Mouse (Mus musculus) activated CD4-positive, CD25-positive, alpha-beta regulatory T cell (primary cell): Measurements from ENCODE around the gene Ms4a6d. TPM values are rescaled to one million over a fixed set of nuclear protein-coding genes. Genes with fewer than 3 reads are reported as not detected.

Experiments
- polyA plus RNA-seq, 2 experiments: library from polyadenylated mRNA; unstranded; fragments of 100-300 nt; shearing (Covaris generic); gene quantifications; one replicate each; pipeline ENCODE4 v1.2.1; 2017

The Ms4a6d gene
- 10 to 100 TPM in 1 of 2 experiments, 1 to 10 TPM in 1; 9.3 to 10.1 TPM for polyA plus RNA-seq

DNA sequence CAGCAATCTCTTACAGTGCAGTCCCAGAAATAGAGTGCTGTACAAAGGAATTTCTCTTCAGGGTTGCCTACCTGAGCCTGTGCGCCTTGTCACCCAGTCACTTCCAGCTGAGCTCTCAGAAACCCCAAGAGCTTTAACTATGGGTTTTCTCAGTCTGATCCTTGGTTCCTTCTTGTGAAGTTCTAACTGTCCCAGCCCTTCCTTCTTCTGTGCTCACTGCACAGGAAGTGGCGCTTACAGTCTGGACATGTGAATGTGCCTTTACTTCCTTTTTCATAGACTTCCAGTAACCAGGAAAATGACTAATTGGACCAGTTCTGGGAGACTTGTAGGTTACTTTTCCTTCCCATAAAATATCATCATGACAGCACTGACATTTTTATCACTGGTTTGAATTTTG, at the start of gene Ms4a6d:
Ms4a6d (minus strand) TSS at position 247 of the 400 bp plus-strand sequence.

DNA sequence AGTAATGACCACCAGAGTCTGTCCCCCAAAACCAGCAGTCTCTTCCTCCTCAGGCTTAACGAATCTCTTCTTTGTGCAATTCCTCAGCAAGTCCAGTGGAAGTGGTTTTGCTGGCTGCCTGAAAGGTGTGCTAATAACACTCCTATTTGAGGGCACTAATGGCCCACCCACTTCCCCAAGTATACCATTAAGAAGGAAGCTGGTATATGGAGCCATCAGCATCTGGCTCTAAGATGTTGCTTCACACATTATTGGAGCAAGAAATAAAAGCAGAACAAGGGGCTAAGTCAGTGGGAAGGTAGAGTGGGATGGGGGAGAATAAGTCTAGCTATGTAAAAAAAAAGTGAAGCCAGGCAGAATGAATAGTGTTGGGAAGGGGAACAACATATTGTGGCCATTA, 36.1 kb upstream of the Ms4a6d start, which contains the start of gene Ms4a3:
Ms4a3 (minus strand) TSS at position 120 of the 400 bp plus-strand sequence.

GRCm38 (mm10) chr19:11623551-11623950, 18.9 kb upstream of the Ms4a6d start, which contains the start of gene Ms4a2:
TSS of gene Ms4a2 (minus strand) at chr19:11623719.

Other genes starting within 250 kb of the Ms4a6d start
- gene Ms4a4a, start 229.3 kb downstream of the Ms4a6d start, polyA plus RNA-seq: 1 to 10 TPM in 1 of 2 experiments, under 1 TPM in 1; 0.72 to 6.9 TPM
- 100 to 1,000 TPM in 1 of 2 experiments, 10 to 100 TPM in 1; 39.1 to 113 TPM for gene Ms4a4c, start 200.1 kb downstream of the Ms4a6d start, polyA plus RNA-seq
- gene Ms4a4b, start 161.3 kb downstream of the Ms4a6d start, polyA plus RNA-seq: 1,000 to 10,000 TPM; 3,085 to 3,790 TPM
- gene Ms4a6c, start 135.5 kb downstream of the Ms4a6d start, polyA plus RNA-seq: 1 to 10 TPM; 9.0 to 9.1 TPM
- gene Gm8369, start 118.9 kb downstream of the Ms4a6d start, polyA plus RNA-seq: 100 to 1,000 TPM; 283 to 529 TPM
- 100 to 1,000 TPM; 907 to 938 TPM for gene Ms4a6b, start 88.3 kb downstream of the Ms4a6d start, polyA plus RNA-seq
- 1 to 10 TPM; 1.5 to 2.8 TPM for gene Ms4a4d, start 68.0 kb downstream of the Ms4a6d start, polyA plus RNA-seq
- under 1 TPM in 1 of 2 experiments, not detected in 1; 0.47 TPM for gene Ms4a2, start 18.9 kb upstream of the Ms4a6d start, polyA plus RNA-seq
- gene Ms4a3, start 36.0 kb upstream of the Ms4a6d start, polyA plus RNA-seq: not detected
- not detected for gene Oosp2, start 55.7 kb upstream of the Ms4a6d start, polyA plus RNA-seq
- gene Oosp1, start 86.3 kb upstream of the Ms4a6d start, polyA plus RNA-seq: under 1 TPM in 1 of 2 experiments, not detected in 1; 0.26 TPM
- under 1 TPM in 1 of 2 experiments, not detected in 1; 0.44 TPM for gene Oosp3, start 92.2 kb upstream of the Ms4a6d start, polyA plus RNA-seq
- not detected for gene Gif, start 142.7 kb upstream of the Ms4a6d start, polyA plus RNA-seq
- gene Mrpl16, start 165.5 kb upstream of the Ms4a6d start, polyA plus RNA-seq: 10 to 100 TPM; 45.1 to 47.2 TPM
- gene Stx3, start 214.6 kb upstream of the Ms4a6d start, polyA plus RNA-seq: 1 to 10 TPM; 2.4 to 2.6 TPM
- gene Olfr1417, start 234.4 kb upstream of the Ms4a6d start, polyA plus RNA-seq: under 1 TPM in 1 of 2 experiments, not detected in 1; 0.58 TPM